Mouse (Mus musculus) left cerebral cortex, postnatal 4 days (tissue): Measurements from ENCODE around the gene Cdc42ep1. TPM values are rescaled to one million over a fixed set of nuclear protein-coding genes. Genes with fewer than 3 reads are reported as not detected.
"Not testable (repeated sequence)": the region's sequence is repeated elsewhere in the genome, so short reads cannot be mapped to it uniquely, and the experiment has no call there.

ENCODE experiments used
- DNase-seq: peaks from one replicate; pipeline ENCODE4 v3.0.0-alpha.2; 2022
- intact Hi-C: fragments of 180-260 bp; cut with DNase I; formaldehyde crosslinking; loops from one replicate; pipeline ENCODE4 v1.15.1; 2025
- microRNA-seq: library from miRNA; unstranded; fragments of <30 nt; microRNA quantifications from one replicate; pipeline ENCODE4 v1.2.0, GENCODE M21; 2022
- total RNA-seq, 2 experiments: library from RNA; stranded (reverse); gene quantifications; 2 replicates each; pipeline ENCODE4 v1.2.3; 2021

The Cdc42ep1 gene
- total RNA-seq, 2 experiments from 2014 or later = 8.3 to 9.1 TPM

- DNase-seq = peak; percentile 90
- intact Hi-C loops = no loop called here
Measured at GRCm38 (mm10) chr15:78876258-78876696, 33.9 kb downstream of the Cdc42ep1 start.

DNA sequence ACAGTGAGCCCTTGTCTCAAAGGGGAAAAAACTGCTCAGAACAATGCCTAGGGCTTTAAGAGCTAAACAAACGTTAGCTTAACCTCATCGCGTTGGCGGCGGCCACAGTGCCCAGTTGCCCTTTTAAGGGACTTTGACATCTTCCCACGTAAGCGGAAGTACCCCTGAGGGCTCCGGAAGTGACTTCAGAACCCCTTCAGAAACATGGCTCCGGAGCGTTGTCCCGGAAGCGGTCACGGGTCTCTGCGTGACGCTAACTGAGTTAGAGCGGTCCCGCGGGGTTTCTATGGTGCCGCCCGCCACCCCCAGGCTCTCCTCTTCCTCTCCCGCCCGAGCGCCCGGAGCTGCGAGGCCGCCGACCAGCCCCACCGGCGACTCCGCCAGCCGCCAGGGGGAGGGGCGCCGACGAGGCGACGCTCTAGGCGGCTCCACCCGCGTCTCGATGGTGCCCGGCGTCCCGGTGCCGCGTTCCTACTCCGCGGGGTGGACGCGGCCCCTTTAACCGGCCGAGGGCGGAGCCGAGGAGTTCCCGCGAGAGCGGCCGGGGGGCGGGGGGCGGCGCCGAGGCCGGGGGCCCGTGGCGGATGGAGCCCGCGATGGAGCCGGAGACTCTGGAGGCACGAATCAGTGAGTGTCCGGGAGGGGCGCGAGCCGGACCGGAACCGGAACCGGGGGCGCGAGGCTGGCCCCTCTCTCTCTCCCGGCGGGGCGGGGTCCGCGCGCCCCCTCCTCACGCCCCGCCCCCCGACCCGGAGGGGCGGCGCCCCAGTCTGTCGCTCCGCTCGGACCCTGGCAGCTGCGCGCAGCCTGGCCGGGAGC is 34.8 kb downstream of the Cdc42ep1 start, which contains the start of gene Gga1:
Gene Gga1 (plus strand): TSS at position 200 of the 819 bp plus-strand sequence.
- intact Hi-C loops = no loop called here
- DNase-seq = peak; percentile 95

DNA sequence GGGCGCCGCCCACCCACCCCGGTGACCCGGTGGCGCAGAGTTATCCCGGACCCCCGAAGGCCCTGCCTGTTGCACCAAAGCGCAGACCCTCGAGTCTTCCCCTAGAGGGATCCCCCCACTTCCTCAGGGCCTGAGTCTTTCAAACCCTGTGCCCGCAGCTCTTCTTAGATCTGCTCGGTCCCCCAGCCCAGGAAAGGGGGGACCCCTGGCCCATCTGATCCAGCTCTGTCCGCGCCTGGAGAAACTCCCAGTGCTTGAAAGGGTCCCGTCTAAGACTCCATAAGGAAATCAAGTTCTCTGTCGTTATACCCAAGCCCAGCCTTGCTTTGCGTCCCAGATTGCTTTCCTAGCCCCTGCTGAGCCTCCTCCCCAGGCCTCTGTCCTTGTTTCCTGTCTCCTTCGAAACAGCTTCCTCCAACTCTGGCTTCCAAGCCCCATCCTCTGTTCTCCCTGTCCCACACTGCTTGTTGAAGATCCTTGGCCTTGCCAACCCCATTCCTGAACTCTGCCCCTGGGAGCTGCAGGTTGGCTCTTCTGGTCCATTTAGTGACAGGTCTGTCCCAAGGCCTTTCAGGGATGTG is 35.5 kb downstream of the Cdc42ep1 start:
- intact Hi-C loops = no loop called here
- no peak for DNase-seq

DNA sequence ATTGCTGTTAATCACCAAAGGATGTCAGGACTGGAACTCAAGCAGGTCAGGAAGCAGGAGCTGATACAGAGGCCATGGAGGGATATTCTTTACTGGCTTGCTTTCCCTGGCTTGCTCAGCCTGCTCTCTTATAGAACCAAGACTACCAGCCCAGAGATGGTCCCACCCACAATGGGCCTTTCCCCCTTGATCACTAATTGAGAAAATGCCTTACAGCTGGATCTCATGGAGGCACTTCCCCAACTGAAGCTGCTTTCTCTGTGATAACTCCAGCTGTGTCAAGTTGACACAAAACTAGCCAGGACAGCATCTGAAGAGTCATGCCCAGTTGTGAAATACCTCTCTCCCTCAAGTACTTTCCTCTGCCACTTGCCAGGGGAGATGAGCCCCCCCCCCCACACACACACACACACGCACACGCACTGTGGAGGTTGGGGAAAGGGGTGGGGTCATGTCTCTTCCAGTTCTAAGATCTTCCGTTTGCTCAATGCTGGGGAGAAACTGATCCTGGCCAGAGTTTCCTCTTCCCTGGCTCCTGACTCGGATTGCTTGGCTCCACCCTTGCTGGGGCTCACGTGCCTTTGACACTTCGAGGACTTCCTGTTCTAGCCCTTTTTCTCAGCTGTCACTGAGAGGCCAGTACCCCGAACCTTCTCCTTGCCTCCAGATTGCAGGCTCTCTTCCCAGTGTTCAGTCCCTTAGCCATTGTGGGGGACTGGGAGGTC is 36.5 kb downstream of the Cdc42ep1 start:
- DNase-seq, intact Hi-C loops: not testable (repeated sequence)

GRCm38 (mm10) chr15:78880432-78880831 is 38.0 kb downstream of the Cdc42ep1 start:
- DNase-seq = no peak
- intact Hi-C loops = no loop called here

GRCm38 (mm10) chr15:78881828-78882227 is 39.4 kb downstream of the Cdc42ep1 start:
- intact Hi-C loops = no loop called here
- DNase-seq = no peak

- intact Hi-C loops = no loop called here
- no peak for DNase-seq
Measured at GRCm38 (mm10) chr15:78889401-78889853, 47.0 kb downstream of the Cdc42ep1 start.

DNA sequence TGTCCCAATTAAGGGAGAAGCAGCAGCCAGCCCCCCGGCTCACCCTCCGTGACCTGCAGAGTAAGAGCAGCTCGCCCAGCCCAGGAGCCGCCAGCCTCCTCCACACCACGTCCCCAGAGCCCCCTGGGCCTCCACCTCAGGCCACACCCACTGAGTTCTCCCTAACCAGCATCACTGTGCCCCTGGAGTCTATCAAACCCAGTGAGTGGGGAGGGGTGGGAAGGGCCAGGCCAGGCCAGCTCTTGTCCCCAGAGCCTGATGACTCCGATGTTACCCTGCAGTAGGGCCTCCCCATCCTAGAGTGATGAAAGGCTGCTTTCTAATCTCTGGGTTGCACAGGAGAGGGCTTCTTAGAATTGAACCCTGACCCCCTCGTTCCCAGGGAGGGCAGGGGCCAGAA is 50.0 kb downstream of the Cdc42ep1 start:
- intact Hi-C loops = no loop called here
- no peak for DNase-seq

DNA sequence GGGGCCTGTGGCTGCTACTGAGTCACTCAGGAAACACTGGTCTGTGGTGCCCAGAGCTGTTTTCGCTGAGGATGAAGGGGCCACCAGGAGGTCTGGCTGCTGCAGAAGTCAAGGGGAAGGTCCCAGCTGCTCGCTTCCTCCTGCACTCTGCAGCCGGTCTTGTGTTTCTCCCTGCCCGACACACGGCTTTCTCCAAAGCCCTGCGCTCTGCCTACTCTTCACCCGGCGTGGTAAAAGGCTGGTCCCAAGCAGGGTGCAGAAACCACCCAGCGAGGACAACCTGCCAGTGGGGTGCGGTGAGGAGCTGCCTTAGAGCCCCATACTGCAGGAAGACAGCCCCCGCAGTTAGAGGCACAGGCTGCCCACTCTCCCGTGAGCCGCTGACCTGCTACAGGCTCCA is 52.3 kb downstream of the Cdc42ep1 start:
- intact Hi-C loops = no loop called here
- no peak for DNase-seq

GRCm38 (mm10) chr15:78895741-78896140 is 53.3 kb downstream of the Cdc42ep1 start:
- no peak for DNase-seq
- intact Hi-C loops = no loop called here

DNA sequence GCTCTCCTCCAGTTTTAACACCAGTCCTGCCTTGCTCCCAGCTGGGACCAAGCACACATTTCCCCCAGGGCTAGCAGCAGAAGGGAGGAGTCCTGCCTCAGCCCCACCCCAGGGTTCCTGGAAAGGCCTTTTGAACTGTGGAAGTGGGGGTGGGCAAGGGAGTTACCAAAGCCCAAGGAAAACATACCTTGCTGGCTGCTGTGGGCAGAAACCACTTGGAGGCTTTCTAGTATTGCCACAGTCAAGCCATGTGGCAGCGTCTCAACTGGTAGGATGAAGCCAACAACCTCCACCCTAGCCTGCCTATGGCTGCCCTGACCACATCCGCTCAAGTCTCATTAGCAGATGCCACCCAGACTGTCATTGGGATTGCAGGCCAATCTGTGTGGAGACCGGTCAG is 53.7 kb downstream of the Cdc42ep1 start:
- intact Hi-C loops = no loop called here
- no peak for DNase-seq

- intact Hi-C loops = no loop called here
Measured at GRCm38 (mm10) chr15:78897488-78897887, 55.1 kb downstream of the Cdc42ep1 start.

DNA sequence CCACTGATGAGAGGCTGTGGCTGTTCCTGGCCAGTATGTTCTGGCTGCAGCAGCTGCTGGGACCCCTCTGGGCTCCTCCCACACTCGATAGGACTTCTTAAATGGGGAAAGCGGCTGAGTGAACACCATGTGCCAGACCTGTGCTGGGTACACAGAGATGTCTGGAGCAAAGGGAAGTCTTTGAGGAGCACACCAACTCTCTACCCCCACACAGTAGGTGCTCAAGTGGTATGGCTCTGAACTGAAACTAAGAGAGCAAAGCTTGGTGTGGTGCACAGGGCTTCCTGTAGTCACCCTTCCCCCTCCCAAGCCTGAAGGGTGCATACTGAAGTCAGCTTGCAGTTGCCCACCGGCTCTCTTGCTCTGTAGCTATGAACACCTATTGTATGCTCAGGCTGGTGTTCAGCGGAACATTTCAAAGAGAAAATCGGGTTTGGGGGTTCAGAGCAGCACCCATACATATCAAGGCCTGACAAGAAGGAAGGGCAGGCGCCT is 56.1 kb downstream of the Cdc42ep1 start:
- intact Hi-C loops = no loop called here
- DNase-seq = no peak

More at GRCm38 (mm10) chr15:78897488-78897887, 55.1 kb downstream of the Cdc42ep1 start:
- DNase-seq = no peak

- no peak for DNase-seq
- intact Hi-C loops = no loop called here
Measured at GRCm38 (mm10) chr15:78899409-78899739, 57.0 kb downstream of the Cdc42ep1 start, which contains the start of gene Gm49510. Gene Gm49510, plus strand, starts transcription at chr15:78899667.

GRCm38 (mm10) chr15:78899740-78900584 is 57.5 kb downstream of the Cdc42ep1 start, which contains the start of gene Sh3bp1:
Gene Sh3bp1, plus strand, starts transcription at chr15:78899768.
- intact Hi-C loops = no loop called here
- peak; percentile 41 for DNase-seq

Small RNAs within 50 kb of the gene (microRNA-seq; reads per million reads assigned to microRNA genes)
- gene Mir6955 = 2.4 reads per million

Other genes starting within 250 kb of the Cdc42ep1 start
- 1 to 10 TPM; 3.9 to 6.0 TPM for gene Cyth4, start 245.6 kb upstream of the Cdc42ep1 start, total RNA-seq
- gene Elfn2, start 123.9 kb upstream of the Cdc42ep1 start, total RNA-seq = 10 to 100 TPM; 79.2 to 81.2 TPM
- gene Mfng, start 69.1 kb upstream of the Cdc42ep1 start, total RNA-seq = 1 to 10 TPM; 7.3 to 7.7 TPM
- 1 to 10 TPM; 5.2 to 5.4 TPM for gene Card10, start 39.6 kb upstream of the Cdc42ep1 start, total RNA-seq
- gene Lgals2, start 12.9 kb downstream of the Cdc42ep1 start, total RNA-seq = not detected
- 10 to 100 TPM; 59.3 to 65.6 TPM for gene Gga1, start 34.6 kb downstream of the Cdc42ep1 start, total RNA-seq
- gene Gm49510, start 57.0 kb downstream of the Cdc42ep1 start, total RNA-seq = not detected
- gene Sh3bp1, start 57.1 kb downstream of the Cdc42ep1 start, total RNA-seq = 1 to 10 TPM; 5.4 to 6.0 TPM
- gene Pdxp, start 71.3 kb downstream of the Cdc42ep1 start, total RNA-seq = 100 to 1,000 TPM; 107 to 117 TPM
- gene Lgals1, start 84.1 kb downstream of the Cdc42ep1 start, total RNA-seq = 10 to 100 TPM; 25.2 to 29.4 TPM
- gene Nol12, start 92.3 kb downstream of the Cdc42ep1 start, total RNA-seq = 10 to 100 TPM; 46.5 to 47.8 TPM
- 100 to 1,000 TPM in 1 of 2 experiments, 10 to 100 TPM in 1; 98.7 to 106 TPM for gene Triobp, start 105.1 kb downstream of the Cdc42ep1 start, total RNA-seq
- gene H1f0, start 185.8 kb downstream of the Cdc42ep1 start, total RNA-seq = 10 to 100 TPM; 84.8 to 94.8 TPM
- 1 to 10 TPM in 1 of 2 experiments, not detected in 1; 1.0 TPM for gene Galr3, start 199.3 kb downstream of the Cdc42ep1 start, total RNA-seq
- 10 to 100 TPM; 25.5 to 27.2 TPM for gene Ankrd54, start 220.3 kb downstream of the Cdc42ep1 start, total RNA-seq
- gene Eif3l, start 232.6 kb downstream of the Cdc42ep1 start, total RNA-seq = 100 to 1,000 TPM; 116 to 122 TPM